Mouse (Mus musculus) heart, embryonic 11.5 days (tissue): Measurements from ENCODE around the gene Prkce. TPM values are rescaled to one million over a fixed set of nuclear protein-coding genes. Genes with fewer than 3 reads are reported as not detected.

Experiments
- ATAC-seq: fragments of 200-750 bp; cut with Nextera tagmentation; replicated peaks from 2 replicates; pipeline ENCODE4 v1.8.0; 2017; ENCODE audit warnings: moderate library complexity; ENCODE audit not compliant: insufficient number of reproducible peaks, low FRiP score, low TSS enrichment
- H3K27ac ChIP-seq: fragments of 300-500 bp; sonication (generic); 2 replicates; pipeline ENCODE4 v1.5.1; 2014; ENCODE audit warnings: mild to moderate bottlenecking, low read depth, low read length
- H3K27me3 ChIP-seq: fragments of 300-500 bp; sonication (generic); 2 replicates; pipeline ENCODE4 v1.6.1; 2014; ENCODE audit warnings: mild to moderate bottlenecking, low read length, mixed read lengths; ENCODE audit not compliant: control insufficient read depth, insufficient read depth
- H3K36me3 ChIP-seq: fragments of 300-500 bp; sonication (generic); 2 replicates; pipeline ENCODE4 v1.6.1; 2014; ENCODE audit warnings: mild to moderate bottlenecking, low read length, moderate library complexity, mixed read lengths; ENCODE audit not compliant: control insufficient read depth, insufficient read depth
- H3K4me1 ChIP-seq: fragments of 300-500 bp; sonication (generic); 2 replicates; pipeline ENCODE4 v1.6.1; 2014; ENCODE audit warnings: low read length; ENCODE audit not compliant: control insufficient read depth, insufficient read depth
- H3K4me2 ChIP-seq: fragments of 300-500 bp; sonication (generic); 2 replicates; pipeline ENCODE4 v1.6.1; 2014; ENCODE audit warnings: mild to moderate bottlenecking, moderate library complexity
- H3K4me3 ChIP-seq: fragments of 300-500 bp; sonication (generic); 2 replicates; pipeline ENCODE4 v1.5.1; 2014; ENCODE audit warnings: low read depth, low read length
- H3K9ac ChIP-seq: fragments of 300-500 bp; sonication (generic); 2 replicates; pipeline ENCODE4 v1.6.1; 2014; ENCODE audit warnings: mild to moderate bottlenecking, low read depth, low read length, moderate library complexity
- H3K9me3 ChIP-seq: fragments of 300-500 bp; sonication (generic); replicated peaks from 2 replicates; pipeline ENCODE4 v1.6.1; 2016; ENCODE audit warnings: low read length; ENCODE audit not compliant: control insufficient read depth
- WGBS: fragments of 180-500 bp; shearing (Covaris S2); extraction: QIAGEN DNeasy Blood & Tissue Kit; methylation state at CpG from one replicate; pipeline ENCODE4 v1.1.7; 2014; ENCODE audit not compliant: insufficient replicate concordance; 5-methylcytosine and 5-hydroxymethylcytosine counted together
- polyA plus RNA-seq: library from polyadenylated mRNA; unstranded; fragments of >200 nt; fragmentation: Nextera tagmentation; extraction: Ambion mirVana; gene quantifications from 2 replicates; pipeline ENCODE4 v1.2.1, GENCODE M21; 2014

Gene Prkce
- polyA plus RNA-seq, 1 experiment from 2014 or later: 12.8 TPM

- no peaks in the 10 kb centered on the region for H3K9me3 ChIP-seq
These were observed 196.9 kb downstream of the Prkce start for GRCm38 (mm10) chr17:86364349-86365075.

GRCm38 (mm10) chr17:86366919-86367318 lies 199.3 kb downstream of the Prkce start:
- Histone ChIP-seq H3K9me3 (no peaks in the 10 kb centered on the region), H3K36me3 (no peaks in the 10 kb centered on the region), H3K4me3 (no peak overlapping the region), H3K4me2 (peak overlapping the region; percentile 44), H3K27me3 (no peaks in the 10 kb centered on the region), H3K9ac (no peak overlapping the region), H3K27ac (peak overlapping the region; percentile 46; the same call in 1 of the 2 replicates), H3K4me1 (peaks cover 49% of the 10 kb centered on the region)
- ATAC-seq: no peak
- WGBS: 64% methylated on average over 10 of the region's 10 CpGs

More at GRCm38 (mm10) chr17:86364349-86365075, 196.9 kb downstream of the Prkce start:
- 56% methylated on average over 16 of the region's 16 CpGs for WGBS
- no peaks in the 10 kb centered on the region for H3K27me3 ChIP-seq
- peaks cover 33% of the 10 kb centered on the region for H3K4me1 ChIP-seq
- no peak for ATAC-seq
- H3K27ac ChIP-seq: no peak overlapping the region
- no peak overlapping the region for H3K4me3 ChIP-seq
- no peak overlapping the region for H3K9ac ChIP-seq
- H3K4me2 ChIP-seq: no peak overlapping the region
- no peaks in the 10 kb centered on the region for H3K36me3 ChIP-seq

- H3K27me3 ChIP-seq: no peaks in the 10 kb centered on the region
- no peaks in the 10 kb centered on the region for H3K36me3 ChIP-seq
- H3K4me1 ChIP-seq: peaks cover 49% of the 10 kb centered on the region
- no peak overlapping the region for H3K4me2 ChIP-seq
- H3K4me3 ChIP-seq: no peak overlapping the region
- ATAC-seq: no peak
- WGBS: 43% methylated on average over 7 of the region's 7 CpGs
- H3K9me3 ChIP-seq: no peaks in the 10 kb centered on the region
- no peak overlapping the region for H3K9ac ChIP-seq
- no peak overlapping the region for H3K27ac ChIP-seq
These were observed 200.1 kb downstream of the Prkce start for GRCm38 (mm10) chr17:86367676-86368075.

GRCm38 (mm10) chr17:86370106-86370742 lies 202.6 kb downstream of the Prkce start:
- peaks cover 32% of the 10 kb centered on the region for H3K4me1 ChIP-seq
- no peaks in the 10 kb centered on the region for H3K27me3 ChIP-seq
- no peaks in the 10 kb centered on the region for H3K36me3 ChIP-seq
- no peak overlapping the region for H3K4me3 ChIP-seq
- no peak overlapping the region for H3K4me2 ChIP-seq
- no peak overlapping the region for H3K9ac ChIP-seq
- H3K9me3 ChIP-seq: no peaks in the 10 kb centered on the region
- no peak overlapping the region for H3K27ac ChIP-seq
- WGBS: 62% methylated on average over 8 of the region's 8 CpGs
- ATAC-seq: no peak

GRCm38 (mm10) chr17:86371101-86371561 lies 203.5 kb downstream of the Prkce start:
- Histone ChIP-seq H3K9ac (no peak overlapping the region), H3K4me3 (no peak overlapping the region), H3K27ac (0 out of 2 replicates have a peak overlapping the region, but pooled peaks have one; percentile 0), H3K36me3 (no peaks in the 10 kb centered on the region), H3K9me3 (no peaks in the 10 kb centered on the region), H3K27me3 (no peaks in the 10 kb centered on the region), H3K4me1 (peaks cover 30% of the 10 kb centered on the region), H3K4me2 (no peak overlapping the region)
- 50% methylated on average over 4 of the region's 4 CpGs for WGBS
- no peak for ATAC-seq

GRCm38 (mm10) chr17:86376389-86376788 lies 208.8 kb downstream of the Prkce start:
- ATAC-seq: no peak
- 81% methylated on average over 6 of the region's 6 CpGs for WGBS
- no peak overlapping the region for H3K9ac ChIP-seq
- no peak overlapping the region for H3K4me3 ChIP-seq
- no peak overlapping the region for H3K4me2 ChIP-seq
- H3K27ac ChIP-seq: no peak overlapping the region
- no peaks in the 10 kb centered on the region for H3K9me3 ChIP-seq
- H3K4me1 ChIP-seq: peaks cover 19% of the 10 kb centered on the region
- H3K36me3 ChIP-seq: no peaks in the 10 kb centered on the region
- H3K27me3 ChIP-seq: no peaks in the 10 kb centered on the region

GRCm38 (mm10) chr17:86377863-86378262 lies 210.3 kb downstream of the Prkce start:
- H3K4me1 ChIP-seq: peaks cover 17% of the 10 kb centered on the region
- no peaks in the 10 kb centered on the region for H3K36me3 ChIP-seq
- no peak overlapping the region for H3K27ac ChIP-seq
- no peak overlapping the region for H3K4me2 ChIP-seq
- H3K9ac ChIP-seq: no peak overlapping the region
- no peak for ATAC-seq
- no peaks in the 10 kb centered on the region for H3K27me3 ChIP-seq
- H3K4me3 ChIP-seq: no peak overlapping the region
- 88% methylated on average over 9 of the region's 9 CpGs for WGBS
- H3K9me3 ChIP-seq: no peaks in the 10 kb centered on the region

GRCm38 (mm10) chr17:86378611-86379010 lies 211.0 kb downstream of the Prkce start:
- ATAC-seq: no peak
- WGBS: 85% methylated on average over 11 of the region's 11 CpGs
- H3K9ac ChIP-seq: no peak overlapping the region
- H3K4me1 ChIP-seq: peaks cover 22% of the 10 kb centered on the region
- no peaks in the 10 kb centered on the region for H3K27me3 ChIP-seq
- H3K4me2 ChIP-seq: no peak overlapping the region
- H3K4me3 ChIP-seq: no peak overlapping the region
- H3K9me3 ChIP-seq: no peaks in the 10 kb centered on the region
- no peaks in the 10 kb centered on the region for H3K36me3 ChIP-seq
- H3K27ac ChIP-seq: no peak overlapping the region
